Mouse (Mus musculus): ENCODE measurements around the gene Exph5. TPM values are rescaled to one million over a fixed set of nuclear protein-coding genes. Genes with fewer than 3 reads are reported as not detected.

Exph5 gene
- polyA plus RNA-seq, 1 experiment from 2014 or later = 0.50 TPM

DNA sequence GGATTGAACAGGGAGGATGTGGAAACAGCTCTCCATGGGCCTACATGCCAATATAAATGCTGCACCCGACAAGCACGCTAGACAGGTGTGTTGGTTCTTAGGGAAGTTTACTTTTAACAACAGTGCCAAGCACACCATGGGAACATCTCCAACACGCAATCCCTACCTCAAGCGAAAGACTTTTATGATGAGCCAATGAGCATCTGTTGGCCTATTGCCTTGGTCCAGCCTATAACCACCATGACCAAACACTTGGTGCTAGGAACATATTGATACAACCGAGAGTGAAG, 32.1 kb upstream of the Exph5 start:
- no peak overlapping the region for H3K4me2 ChIP-seq (ENCODE audit: low read depth, low read length)
- H3K27me3 ChIP-seq (ENCODE audit: control insufficient read depth, insufficient read depth, low read length) = no peaks in the 10 kb centered on the region
- no peak overlapping the region for H3K9ac ChIP-seq (replicated peaks; ENCODE audit: low read depth, low read length)
- H3K9me3 ChIP-seq (ENCODE audit: control insufficient read depth, low read length) = no peaks in the 10 kb centered on the region
- ATAC-seq (ENCODE audit: low read depth) = no peak
- H3K36me3 ChIP-seq (ENCODE audit: control insufficient read depth, insufficient read depth, low read length) = no peaks in the 10 kb centered on the region
- no peak overlapping the region for H3K27ac ChIP-seq (ENCODE audit: low read depth, low read length)
- no peaks in the 10 kb centered on the region for H3K4me1 ChIP-seq (ENCODE audit: control insufficient read depth, insufficient read depth, low read length)
- 97% methylated on average over 5 of the region's 5 CpGs for WGBS
- H3K4me3 ChIP-seq (ENCODE audit: low read depth, low read length) = no peak overlapping the region

GRCm38 (mm10) chr9:53271281-53272022, 30.0 kb upstream of the Exph5 start:
- no peaks in the 10 kb centered on the region for H3K4me1 ChIP-seq (ENCODE audit: control insufficient read depth, insufficient read depth, low read length)
- no peak overlapping the region for H3K4me2 ChIP-seq (ENCODE audit: low read depth, low read length)
- H3K9ac ChIP-seq (replicated peaks; ENCODE audit: low read depth, low read length) = no peak overlapping the region
- 73% methylated on average over 5 of the region's 5 CpGs for WGBS
- H3K4me3 ChIP-seq (ENCODE audit: low read depth, low read length) = no peak overlapping the region
- H3K27me3 ChIP-seq (ENCODE audit: control insufficient read depth, insufficient read depth, low read length) = no peaks in the 10 kb centered on the region
- ATAC-seq (ENCODE audit: low read depth) = no peak
- no peak overlapping the region for H3K27ac ChIP-seq (ENCODE audit: low read depth, low read length)
- H3K9me3 ChIP-seq (ENCODE audit: control insufficient read depth, low read length) = no peaks in the 10 kb centered on the region
- H3K36me3 ChIP-seq (ENCODE audit: control insufficient read depth, insufficient read depth, low read length) = no peaks in the 10 kb centered on the region

DNA sequence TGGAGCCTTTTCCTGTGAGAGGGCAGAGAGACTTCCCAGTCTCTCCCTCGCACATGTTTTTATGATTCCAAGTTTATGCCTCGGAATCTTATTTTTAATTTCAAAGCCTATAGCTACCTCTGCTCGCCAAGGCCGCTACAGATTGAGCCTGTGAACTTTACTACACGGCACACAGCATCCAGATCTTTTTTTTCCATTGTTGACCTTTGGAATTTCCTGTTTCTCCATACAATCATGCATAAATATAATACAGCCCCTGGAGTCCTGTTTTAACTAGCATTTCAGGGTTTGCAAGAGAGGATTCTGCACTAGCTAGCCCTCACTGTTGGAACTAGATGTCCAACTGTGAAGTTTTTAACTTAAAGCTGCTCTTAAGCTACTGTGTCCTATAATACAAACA, 29.3 kb upstream of the Exph5 start:
- Histone ChIP-seq H3K4me3 (ENCODE audit: low read depth, low read length) (no peak overlapping the region), H3K36me3 (ENCODE audit: control insufficient read depth, insufficient read depth, low read length) (no peaks in the 10 kb centered on the region), H3K4me2 (ENCODE audit: low read depth, low read length) (no peak overlapping the region), H3K9ac (replicated peaks; ENCODE audit: low read depth, low read length) (no peak overlapping the region), H3K27me3 (ENCODE audit: control insufficient read depth, insufficient read depth, low read length) (no peaks in the 10 kb centered on the region), H3K9me3 (ENCODE audit: control insufficient read depth, low read length) (no peaks in the 10 kb centered on the region), H3K27ac (ENCODE audit: low read depth, low read length) (no peak overlapping the region), H3K4me1 (ENCODE audit: control insufficient read depth, insufficient read depth, low read length) (no peaks in the 10 kb centered on the region)
- ATAC-seq (ENCODE audit: low read depth) = no peak
- 60% methylated on average over 5 of the region's 5 CpGs for WGBS

DNA sequence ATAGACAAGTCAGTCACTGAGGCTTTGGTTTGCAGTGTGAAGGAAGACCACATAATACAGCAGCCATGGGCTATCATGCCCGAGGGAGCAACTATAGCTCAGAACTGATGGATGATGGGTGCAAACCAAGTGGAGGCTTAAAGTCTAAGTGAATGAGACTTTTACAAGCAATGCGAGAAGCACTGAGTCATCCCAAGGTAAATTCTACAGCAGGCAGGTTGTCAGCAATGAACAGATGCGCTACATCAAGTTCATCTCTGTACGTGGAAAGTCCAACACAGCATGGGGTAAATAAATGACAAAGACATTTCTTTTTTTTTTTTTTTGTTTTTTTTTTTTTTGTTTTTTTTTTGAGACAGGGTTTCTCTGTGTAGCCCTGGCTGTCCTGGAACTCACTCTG, 28.8 kb upstream of the Exph5 start:
- Histone ChIP-seq H3K4me1 (ENCODE audit: control insufficient read depth, insufficient read depth, low read length) (no peaks in the 10 kb centered on the region), H3K4me2 (ENCODE audit: low read depth, low read length) (no peak overlapping the region), H3K9ac (replicated peaks; ENCODE audit: low read depth, low read length) (no peak overlapping the region), H3K27me3 (ENCODE audit: control insufficient read depth, insufficient read depth, low read length) (no peaks in the 10 kb centered on the region), H3K4me3 (ENCODE audit: low read depth, low read length) (no peak overlapping the region), H3K36me3 (ENCODE audit: control insufficient read depth, insufficient read depth, low read length) (no peaks in the 10 kb centered on the region), H3K27ac (ENCODE audit: low read depth, low read length) (no peak overlapping the region), H3K9me3 (ENCODE audit: control insufficient read depth, low read length) (no peaks in the 10 kb centered on the region)
- ATAC-seq (ENCODE audit: low read depth) = no peak
- WGBS = 81% methylated on average over 4 of the region's 4 CpGs

DNA sequence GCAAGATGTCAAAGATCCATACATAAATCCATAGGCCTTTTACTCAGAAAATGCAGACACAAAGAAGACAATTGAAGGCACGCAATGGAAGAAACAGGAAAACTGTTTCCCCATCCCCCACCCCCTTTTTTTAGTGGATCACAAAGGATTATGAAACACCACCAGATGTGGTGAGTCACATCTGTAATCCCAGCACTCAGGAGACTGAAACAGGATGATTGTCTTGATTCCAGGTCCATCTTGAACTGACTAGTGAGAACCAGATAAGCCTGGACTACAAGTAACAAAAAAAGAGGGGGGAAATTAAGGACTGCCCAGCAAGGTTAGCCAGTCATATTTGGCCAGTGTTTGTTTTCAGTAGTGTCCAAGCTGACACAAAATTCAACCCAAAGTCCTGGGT, 25.1 kb upstream of the Exph5 start:
- Histone ChIP-seq H3K27ac (ENCODE audit: low read depth, low read length) (no peak overlapping the region), H3K27me3 (ENCODE audit: control insufficient read depth, insufficient read depth, low read length) (no peaks in the 10 kb centered on the region), H3K4me3 (ENCODE audit: low read depth, low read length) (no peak overlapping the region), H3K4me2 (ENCODE audit: low read depth, low read length) (no peak overlapping the region), H3K9ac (replicated peaks; ENCODE audit: low read depth, low read length) (no peak overlapping the region), H3K9me3 (ENCODE audit: control insufficient read depth, low read length) (no peaks in the 10 kb centered on the region), H3K36me3 (ENCODE audit: control insufficient read depth, insufficient read depth, low read length) (no peaks in the 10 kb centered on the region), H3K4me1 (ENCODE audit: control insufficient read depth, insufficient read depth, low read length) (no peaks in the 10 kb centered on the region)
- WGBS = 90% methylated on average over 1 of the region's 1 CpGs
- ATAC-seq (ENCODE audit: low read depth) = no peak

GRCm38 (mm10) chr9:53278997-53279396, 22.5 kb upstream of the Exph5 start:
- no peak overlapping the region for H3K27ac ChIP-seq (ENCODE audit: low read depth, low read length)
- H3K4me3 ChIP-seq (ENCODE audit: low read depth, low read length) = no peak overlapping the region
- H3K36me3 ChIP-seq (ENCODE audit: control insufficient read depth, insufficient read depth, low read length) = no peaks in the 10 kb centered on the region
- no peak overlapping the region for H3K4me2 ChIP-seq (ENCODE audit: low read depth, low read length)
- no peaks in the 10 kb centered on the region for H3K27me3 ChIP-seq (ENCODE audit: control insufficient read depth, insufficient read depth, low read length)
- WGBS = 95% methylated on average over 2 of the region's 2 CpGs
- no peaks in the 10 kb centered on the region for H3K4me1 ChIP-seq (ENCODE audit: control insufficient read depth, insufficient read depth, low read length)
- H3K9me3 ChIP-seq (ENCODE audit: control insufficient read depth, low read length) = no peaks in the 10 kb centered on the region
- no peak overlapping the region for H3K9ac ChIP-seq (replicated peaks; ENCODE audit: low read depth, low read length)
- ATAC-seq (ENCODE audit: low read depth) = no peak

DNA sequence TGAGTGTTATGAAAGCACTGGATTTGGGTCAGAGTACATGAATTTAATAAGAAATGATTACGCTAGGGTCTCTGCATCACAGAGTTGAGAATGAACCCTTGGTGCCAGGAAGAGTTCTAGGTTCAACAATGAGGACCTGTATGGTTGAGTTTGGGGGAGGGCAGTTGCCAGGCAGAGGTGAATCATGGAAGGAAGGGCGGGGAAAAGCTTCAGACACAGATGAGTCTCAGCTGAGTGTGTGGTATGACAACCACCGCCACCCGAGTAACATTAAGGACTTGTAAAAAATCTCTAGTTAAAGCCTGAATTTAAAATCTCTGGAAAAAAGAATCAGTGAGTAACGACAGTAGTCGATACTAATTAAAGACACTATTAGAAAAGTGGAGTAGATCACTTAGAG, 14.7 kb upstream of the Exph5 start:
- Histone ChIP-seq H3K4me3 (ENCODE audit: low read depth, low read length) (no peak overlapping the region), H3K9me3 (ENCODE audit: control insufficient read depth, low read length) (no peaks in the 10 kb centered on the region), H3K36me3 (ENCODE audit: control insufficient read depth, insufficient read depth, low read length) (no peaks in the 10 kb centered on the region), H3K9ac (replicated peaks; ENCODE audit: low read depth, low read length) (no peak overlapping the region), H3K4me2 (ENCODE audit: low read depth, low read length) (no peak overlapping the region), H3K4me1 (ENCODE audit: control insufficient read depth, insufficient read depth, low read length) (no peaks in the 10 kb centered on the region), H3K27ac (ENCODE audit: low read depth, low read length) (no peak overlapping the region), H3K27me3 (ENCODE audit: control insufficient read depth, insufficient read depth, low read length) (no peaks in the 10 kb centered on the region)
- 88% methylated on average over 6 of the region's 6 CpGs for WGBS
- no peak for ATAC-seq (ENCODE audit: low read depth)

GRCm38 (mm10) chr9:53290006-53290405, 11.5 kb upstream of the Exph5 start:
- 90% methylated on average over 3 of the region's 3 CpGs for WGBS
- no peaks in the 10 kb centered on the region for H3K9me3 ChIP-seq (ENCODE audit: control insufficient read depth, low read length)

GRCm38 (mm10) chr9:53292833-53293232, 8.6 kb upstream of the Exph5 start:
- no peak overlapping the region for H3K4me3 ChIP-seq (ENCODE audit: low read depth, low read length)
- H3K27ac ChIP-seq (ENCODE audit: low read depth, low read length) = no peak overlapping the region
- H3K27me3 ChIP-seq (ENCODE audit: control insufficient read depth, insufficient read depth, low read length) = no peaks in the 10 kb centered on the region
- no peaks in the 10 kb centered on the region for H3K9me3 ChIP-seq (ENCODE audit: control insufficient read depth, low read length)
- no peaks in the 10 kb centered on the region for H3K4me1 ChIP-seq (ENCODE audit: control insufficient read depth, insufficient read depth, low read length)
- H3K9ac ChIP-seq (replicated peaks; ENCODE audit: low read depth, low read length) = no peak overlapping the region
- no peak overlapping the region for H3K4me2 ChIP-seq (ENCODE audit: low read depth, low read length)
- H3K36me3 ChIP-seq (ENCODE audit: control insufficient read depth, insufficient read depth, low read length) = no peaks in the 10 kb centered on the region
- ATAC-seq (ENCODE audit: low read depth) = no peak

More at GRCm38 (mm10) chr9:53290006-53290405, 11.5 kb upstream of the Exph5 start:
- Histone ChIP-seq H3K27me3 (ENCODE audit: control insufficient read depth, insufficient read depth, low read length) (no peaks in the 10 kb centered on the region), H3K4me2 (ENCODE audit: low read depth, low read length) (no peak overlapping the region), H3K4me1 (ENCODE audit: control insufficient read depth, insufficient read depth, low read length) (no peaks in the 10 kb centered on the region), H3K9ac (replicated peaks; ENCODE audit: low read depth, low read length) (no peak overlapping the region), H3K4me3 (ENCODE audit: low read depth, low read length) (no peak overlapping the region), H3K27ac (ENCODE audit: low read depth, low read length) (no peak overlapping the region), H3K36me3 (ENCODE audit: control insufficient read depth, insufficient read depth, low read length) (no peaks in the 10 kb centered on the region)
- ATAC-seq (ENCODE audit: low read depth) = no peak
